Mouse (Mus musculus) macrophage (primary cell): Measurements from ENCODE around the gene Vstm2b. TPM values are rescaled to one million over a fixed set of nuclear protein-coding genes. Genes with fewer than 3 reads are reported as not detected.

Experiments used
- H3K27ac ChIP-seq: fragments of 350-480 bp; formaldehyde crosslinking; 2 replicates; pipeline ENCODE4 v1.9.0; 2021
- H3K36me3 ChIP-seq: fragments of 350-480 bp; formaldehyde crosslinking; 2 replicates; pipeline ENCODE4 v1.9.0; 2021; ENCODE audit errors: inconsistent target
- H3K4me3 ChIP-seq: fragments of 350-480 bp; formaldehyde crosslinking; 2 replicates; pipeline ENCODE4 v1.9.0; 2021; ENCODE audit errors: inconsistent target
- H3K79me2 ChIP-seq: fragments of 350-480 bp; formaldehyde crosslinking; 2 replicates; pipeline ENCODE4 v1.9.0; 2021; ENCODE audit errors: inconsistent target
- WGBS: methylation state at CpG from one replicate; pipeline ENCODE4 v1.1.7; 2026; ENCODE audit warnings: inconsistent platforms; ENCODE audit not compliant: missing documents; 5-methylcytosine and 5-hydroxymethylcytosine counted together
- polyA plus RNA-seq: library from polyadenylated mRNA; stranded (reverse); fragments of 250-400 nt; gene quantifications from 3 replicates; pipeline ENCODE4 v1.2.4, GENCODE M21; 2018; ENCODE audit warnings: inconsistent platforms
- total RNA-seq, 78 experiments: library from RNA; depleted of rRNA; stranded (reverse); fragments of 250-400 nt; gene quantifications; 1 replicate in 9 of 78; 2 replicates in 24 of 78; 3 replicates in 43 of 78; 4 replicates in 2 of 78; pipeline ENCODE4 v1.2.4; 2018; ENCODE audit warnings: inconsistent platforms in 56 of 78

Vstm2b gene
- total RNA-seq (2018; cell fraction: chromatin; rRNA removed): not detected
- not detected for total RNA-seq (2018; cell fraction: cytosol; rRNA removed)
- not detected for total RNA-seq (2018; cell fraction: nucleus; rRNA removed)
- not detected in 3 replicates for polyA plus RNA-seq

GRCm38 (mm10) chr7:40898096-40898710 lies at the start of gene Vstm2b:
Gene Vstm2b, plus strand, starts transcription at chr7:40898328.
- no peaks in the 10 kb centered on the region for H3K36me3 ChIP-seq
- no peak within 1 kb of the TSS for H3K4me3 ChIP-seq
- no peaks in the 10 kb centered on the region for H3K79me2 ChIP-seq
- H3K27ac ChIP-seq: no peak within 1 kb of the TSS
- 8% methylated on average over 33 of the region's 35 CpGs for WGBS

GRCm38 (mm10) chr7:40856088-40856625 lies 42.0 kb upstream of the Vstm2b start:
- Histone ChIP-seq H3K4me3 (no peak overlapping the region), H3K79me2 (no peaks in the 10 kb centered on the region), H3K36me3 (no peaks in the 10 kb centered on the region), H3K27ac (no peak overlapping the region)
- 78% methylated on average over 7 of the region's 7 CpGs for WGBS

GRCm38 (mm10) chr7:40873380-40873990 lies 24.6 kb upstream of the Vstm2b start:
- 82% methylated on average over 7 of the region's 7 CpGs for WGBS
- H3K79me2 ChIP-seq: no peaks in the 10 kb centered on the region
- no peak overlapping the region for H3K27ac ChIP-seq
- H3K36me3 ChIP-seq: no peaks in the 10 kb centered on the region
- H3K4me3 ChIP-seq: no peak overlapping the region

GRCm38 (mm10) chr7:40884855-40885489 lies 13.2 kb upstream of the Vstm2b start:
- no peak overlapping the region for H3K27ac ChIP-seq
- 81% methylated on average over 8 of the region's 8 CpGs for WGBS
- no peak overlapping the region for H3K4me3 ChIP-seq
- H3K79me2 ChIP-seq: no peaks in the 10 kb centered on the region
- H3K36me3 ChIP-seq: no peaks in the 10 kb centered on the region

GRCm38 (mm10) chr7:40888358-40888757 lies 9.8 kb upstream of the Vstm2b start:
- no peak overlapping the region for H3K27ac ChIP-seq
- no peaks in the 10 kb centered on the region for H3K36me3 ChIP-seq
- H3K4me3 ChIP-seq: no peak overlapping the region
- 88% methylated on average over 3 of the region's 3 CpGs for WGBS
- H3K79me2 ChIP-seq: no peaks in the 10 kb centered on the region

- Histone ChIP-seq H3K79me2 (no peaks in the 10 kb centered on the region), H3K36me3 (no peaks in the 10 kb centered on the region), H3K27ac (no peak overlapping the region), H3K4me3 (no peak overlapping the region)
- 56% methylated on average over 4 of the region's 4 CpGs for WGBS
These were observed 1.2 kb upstream of the Vstm2b start for GRCm38 (mm10) chr7:40896964-40897363.

GRCm38 (mm10) chr7:40898711-40899375 lies 715 bp downstream of the Vstm2b start:
- no peak overlapping the region for H3K4me3 ChIP-seq
- H3K79me2 ChIP-seq: no peaks in the 10 kb centered on the region
- no peaks in the 10 kb centered on the region for H3K36me3 ChIP-seq
- WGBS: 6% methylated on average over 48 of the region's 70 CpGs
- H3K27ac ChIP-seq: no peak overlapping the region

GRCm38 (mm10) chr7:40899376-40900265 lies 1.5 kb downstream of the Vstm2b start:
- Histone ChIP-seq H3K36me3 (no peaks in the 10 kb centered on the region), H3K27ac (no peak overlapping the region), H3K79me2 (no peaks in the 10 kb centered on the region), H3K4me3 (no peak overlapping the region)
- WGBS: 5% methylated on average over 61 of the region's 61 CpGs

- WGBS: 13% methylated on average over 14 of the region's 16 CpGs
- no peaks in the 10 kb centered on the region for H3K79me2 ChIP-seq
- no peak overlapping the region for H3K4me3 ChIP-seq
- no peak overlapping the region for H3K27ac ChIP-seq
- no peaks in the 10 kb centered on the region for H3K36me3 ChIP-seq
These were observed 3.1 kb downstream of the Vstm2b start for GRCm38 (mm10) chr7:40901201-40901600.

DNA sequence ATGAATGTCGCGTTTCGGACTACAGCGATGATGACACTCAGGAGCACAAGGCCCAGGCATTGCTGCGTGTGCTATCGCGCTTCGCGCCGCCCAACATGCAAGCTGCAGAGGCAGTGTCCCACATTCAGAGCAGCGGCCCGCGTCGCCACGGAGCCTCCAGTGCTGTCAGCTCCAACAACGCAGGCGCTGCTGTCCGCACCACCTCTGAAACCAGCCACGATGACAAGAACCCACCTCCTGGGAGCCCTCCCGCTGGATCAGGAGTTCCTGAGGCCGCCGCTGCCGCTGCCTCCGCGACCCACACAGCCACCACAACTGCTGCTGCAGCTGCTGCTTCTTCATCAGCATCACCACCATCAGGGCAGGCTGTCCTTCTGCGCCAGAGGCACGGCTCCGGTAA lies 4.4 kb downstream of the Vstm2b start:
- Histone ChIP-seq H3K79me2 (no peaks in the 10 kb centered on the region), H3K4me3 (no peak overlapping the region), H3K27ac (no peak overlapping the region), H3K36me3 (no peaks in the 10 kb centered on the region)
- WGBS: 19% methylated on average over 28 of the region's 28 CpGs

GRCm38 (mm10) chr7:40906484-40906883 lies 8.4 kb downstream of the Vstm2b start:
- Histone ChIP-seq H3K4me3 (no peak overlapping the region), H3K27ac (no peak overlapping the region), H3K36me3 (no peaks in the 10 kb centered on the region), H3K79me2 (no peaks in the 10 kb centered on the region)
- WGBS: 58% methylated on average over 1 of the region's 1 CpGs

- Histone ChIP-seq H3K4me3 (no peak overlapping the region), H3K27ac (no peak overlapping the region), H3K79me2 (no peaks in the 10 kb centered on the region), H3K36me3 (no peaks in the 10 kb centered on the region)
- 83% methylated on average over 3 of the region's 3 CpGs for whole genome bisulfite sequencing
These were observed 18.6 kb downstream of the Vstm2b start for GRCm38 (mm10) chr7:40916761-40917160.

- H3K4me3 ChIP-seq: no peak overlapping the region
- no peaks in the 10 kb centered on the region for H3K79me2 ChIP-seq
- H3K36me3 ChIP-seq: no peaks in the 10 kb centered on the region
- H3K27ac ChIP-seq: no peak overlapping the region
- WGBS: 83% methylated on average over 2 of the region's 2 CpGs
These were observed 22.0 kb downstream of the Vstm2b start for GRCm38 (mm10) chr7:40920118-40920517.

DNA sequence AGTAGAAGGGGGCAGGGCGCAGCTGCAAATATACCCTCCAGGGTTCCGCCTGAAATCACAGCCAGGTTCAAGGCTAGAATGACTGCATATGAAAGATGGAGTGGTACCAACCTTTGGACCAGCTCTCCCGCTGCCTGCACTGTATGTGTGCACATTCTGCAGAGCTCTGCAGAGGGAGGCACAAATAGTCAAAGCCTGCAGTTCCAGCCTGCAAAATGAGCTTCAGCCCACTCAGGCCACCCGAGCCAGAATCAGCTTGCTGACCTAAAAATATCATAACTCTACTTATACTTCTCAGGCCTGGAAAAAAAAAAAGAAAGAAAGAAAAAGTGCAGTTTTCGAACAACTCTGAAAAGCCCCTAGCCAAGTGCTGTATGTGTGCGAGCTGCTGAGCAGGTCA lies 23.2 kb downstream of the Vstm2b start:
- Histone ChIP-seq H3K4me3 (no peak overlapping the region), H3K79me2 (no peaks in the 10 kb centered on the region), H3K27ac (no peak overlapping the region), H3K36me3 (no peaks in the 10 kb centered on the region)
- WGBS: 78% methylated on average over 6 of the region's 6 CpGs
